Mouse (Mus musculus) G1E-ER4 (cell line): ENCODE measurements around the gene Zbtb8a. TPM values are rescaled to one million over a fixed set of nuclear protein-coding genes. Genes with fewer than 3 reads are reported as not detected.

Experiments used
- GATA1 ChIP-seq: IDR thresholded peaks from one replicate; pipeline ENCODE4 v1.8.0; 2012; ENCODE audit warnings: low read length, inconsistent platforms
- polyA plus RNA-seq: library from polyadenylated mRNA; stranded (reverse); fragments of >175 nt; gene quantifications from 2 replicates; pipeline ENCODE4 v1.2.3, GENCODE M21; 2012

The Zbtb8a gene
- polyA plus RNA-seq, 1 experiment, result 1.4 TPM

DNA sequence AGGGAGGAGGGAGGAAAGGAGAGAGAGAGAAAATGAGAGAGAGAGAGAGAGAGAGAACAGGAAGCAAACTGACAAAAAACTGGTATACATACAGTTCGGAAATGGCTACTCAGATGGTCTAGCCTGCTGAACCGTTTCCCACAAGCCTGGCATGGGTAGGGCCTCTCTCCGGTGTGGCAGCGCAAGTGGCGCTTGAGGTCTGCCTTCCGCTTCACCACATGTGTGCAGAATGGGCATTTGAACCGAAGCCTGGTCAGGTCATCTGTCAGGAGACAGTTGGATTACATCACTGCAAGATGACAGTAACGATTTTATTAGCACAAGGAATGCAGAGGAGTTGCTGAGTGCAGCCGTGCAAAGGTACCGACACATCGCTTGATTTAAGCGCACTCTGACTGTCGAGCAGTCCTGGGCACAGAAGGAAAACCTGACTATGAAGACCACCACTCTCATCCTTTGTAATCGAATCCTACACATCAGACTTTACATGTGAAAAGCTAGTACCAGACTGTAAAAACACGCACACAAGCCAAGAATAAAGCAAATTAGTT is 20.2 kb downstream of the Zbtb8a start:
- TF ChIP-seq GATA1, result no peak

DNA sequence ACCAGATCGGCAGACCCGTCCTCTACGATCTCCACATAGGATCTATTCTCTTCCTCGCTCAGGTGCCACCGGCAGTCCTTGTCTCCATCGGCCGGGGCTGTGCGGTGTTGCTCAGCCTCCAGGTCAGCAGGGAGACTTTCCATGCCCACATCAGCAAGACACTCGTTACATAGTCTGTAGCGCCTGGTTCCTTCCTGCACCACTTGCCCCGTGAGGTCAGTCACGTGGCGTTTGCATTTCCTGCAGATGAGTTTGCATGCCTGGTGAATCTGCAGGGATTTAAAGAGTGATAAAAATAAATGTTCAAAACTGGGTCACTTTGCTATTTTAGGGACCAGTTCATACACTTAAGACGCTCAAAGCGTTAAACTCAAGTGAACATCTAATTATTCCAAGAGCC is 23.7 kb downstream of the Zbtb8a start:
- TF ChIP-seq GATA1, result no peak

DNA sequence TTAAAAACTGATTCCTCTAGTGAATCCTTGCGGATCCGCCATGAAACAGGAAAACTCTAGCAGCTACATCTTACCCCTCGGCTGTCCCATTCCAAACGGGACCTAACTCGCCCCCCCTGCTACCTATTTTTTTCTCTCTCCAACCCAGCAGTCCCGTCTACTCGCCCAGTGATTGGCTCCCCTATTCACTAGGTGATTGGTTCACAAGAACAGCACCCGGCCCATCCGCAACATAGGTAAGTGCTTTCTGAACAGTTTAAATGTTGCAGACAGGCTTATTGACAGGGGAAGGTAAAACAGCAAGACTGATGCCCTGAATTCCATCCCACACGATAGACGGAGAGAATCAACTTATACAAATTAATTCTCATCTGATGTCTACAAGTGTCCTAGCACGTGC is 24.7 kb downstream of the Zbtb8a start:
- TF ChIP-seq GATA1, result no peak

DNA sequence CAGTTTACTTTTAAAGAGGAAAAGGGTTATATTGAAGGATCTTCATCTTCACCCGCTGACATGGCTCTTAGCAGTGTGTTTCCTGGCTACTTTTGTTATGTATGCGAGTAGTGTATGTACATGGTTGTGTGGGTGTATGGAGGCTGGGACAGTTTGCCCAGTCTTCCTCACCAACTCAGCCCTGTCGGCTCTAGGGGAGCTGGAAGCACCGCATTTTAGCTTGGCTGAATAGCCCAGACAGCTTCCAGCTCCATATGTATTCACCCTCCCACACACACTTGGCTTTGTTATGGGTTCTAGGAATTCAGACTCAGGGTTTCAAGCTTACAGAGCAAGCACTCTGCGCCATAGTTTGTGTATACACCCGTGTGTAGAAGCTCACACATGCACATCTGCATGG is 26.8 kb downstream of the Zbtb8a start:
- TF ChIP-seq GATA1, result no peak

DNA sequence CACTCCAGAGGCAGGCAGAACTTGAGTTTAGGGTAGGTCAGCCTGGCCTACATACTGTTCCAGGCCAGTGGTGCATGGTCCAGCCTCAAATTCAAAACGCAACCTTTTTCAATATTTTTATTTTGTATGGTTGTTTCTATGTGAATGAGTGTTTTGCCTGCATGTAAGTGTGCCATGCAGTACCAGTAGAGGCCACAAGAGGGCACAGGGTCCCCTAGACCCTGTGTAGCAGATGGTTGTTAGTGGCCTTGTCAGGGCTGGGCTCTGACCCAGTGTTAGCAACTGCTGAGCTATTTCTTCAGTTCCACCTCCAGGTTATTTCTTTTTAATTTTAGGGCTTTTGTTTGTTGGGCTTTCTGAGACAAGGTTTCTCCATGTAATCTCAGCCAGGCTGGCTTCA is 27.3 kb downstream of the Zbtb8a start:
- TF ChIP-seq GATA1, result no peak

DNA sequence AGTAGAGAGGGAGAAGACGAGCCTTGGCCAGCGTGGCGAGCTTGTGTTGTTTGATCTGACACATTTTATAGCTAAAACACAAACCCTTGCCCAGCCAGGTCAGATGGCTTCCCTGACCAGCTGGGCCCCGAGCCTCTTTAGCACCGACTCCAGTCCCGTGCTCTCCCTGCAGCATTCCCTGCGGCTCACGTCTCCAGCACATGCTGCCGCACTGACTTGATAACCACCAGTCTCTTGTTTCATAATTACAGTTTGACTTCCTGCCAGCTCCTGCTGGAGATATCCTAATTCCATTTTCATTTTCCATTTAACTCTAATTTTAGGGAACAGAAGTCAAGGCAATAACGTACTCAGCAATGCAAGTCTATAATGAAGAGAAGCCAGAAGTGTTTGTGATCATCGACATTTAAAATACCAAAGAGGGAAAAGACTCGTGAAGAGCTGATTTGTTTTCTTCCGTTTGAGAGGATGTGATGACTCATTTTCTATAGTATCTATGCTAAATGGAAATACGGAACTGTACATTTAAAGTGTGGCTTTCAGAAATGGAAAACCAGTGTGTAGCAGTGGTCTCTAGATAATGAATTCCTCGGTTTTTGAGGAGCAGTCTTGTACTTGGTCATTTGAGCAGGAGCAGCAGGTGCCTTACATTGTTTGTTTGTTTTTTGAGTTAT is 31.3 kb downstream of the Zbtb8a start:
- TF ChIP-seq GATA1, result no peak

DNA sequence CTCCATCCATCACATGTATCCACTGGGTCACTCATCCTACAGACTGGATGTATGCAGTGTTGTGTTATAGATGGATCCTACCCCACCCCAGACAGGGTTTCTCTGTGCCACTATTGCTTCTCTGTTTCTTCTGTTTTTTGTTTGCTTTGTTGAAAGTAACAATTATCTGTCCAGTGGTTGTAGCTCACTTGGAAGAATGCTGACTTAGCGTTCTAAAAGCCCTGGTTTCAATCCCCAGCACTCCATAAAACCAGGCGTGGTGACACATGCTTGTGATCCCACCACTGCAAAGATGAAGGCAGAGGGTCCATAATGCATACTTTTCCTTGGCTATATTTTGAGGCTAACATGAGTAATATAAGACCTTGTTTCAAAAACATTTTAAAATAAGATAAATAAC is 35.2 kb downstream of the Zbtb8a start:
- TF ChIP-seq GATA1, result no peak

DNA sequence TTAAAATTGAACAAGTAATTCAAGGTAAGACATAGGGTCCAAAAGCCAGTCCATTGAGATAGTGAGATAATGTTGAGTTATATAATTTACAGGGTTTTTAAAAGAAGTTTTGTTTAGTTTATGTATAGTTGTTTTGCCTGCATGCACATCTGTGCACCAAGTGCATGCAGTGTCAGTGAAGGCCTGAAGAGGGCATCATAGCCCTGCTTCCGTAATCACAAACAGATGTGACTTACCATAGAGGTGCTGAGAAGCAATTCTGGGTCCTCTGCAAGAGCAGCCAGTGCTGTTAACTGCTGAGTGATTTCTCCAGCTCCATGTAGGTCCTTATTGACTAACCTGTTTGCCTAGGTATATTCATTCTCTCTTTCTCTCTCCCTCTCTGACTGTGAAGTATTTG is 36.0 kb downstream of the Zbtb8a start:
- TF ChIP-seq GATA1, result no peak

DNA sequence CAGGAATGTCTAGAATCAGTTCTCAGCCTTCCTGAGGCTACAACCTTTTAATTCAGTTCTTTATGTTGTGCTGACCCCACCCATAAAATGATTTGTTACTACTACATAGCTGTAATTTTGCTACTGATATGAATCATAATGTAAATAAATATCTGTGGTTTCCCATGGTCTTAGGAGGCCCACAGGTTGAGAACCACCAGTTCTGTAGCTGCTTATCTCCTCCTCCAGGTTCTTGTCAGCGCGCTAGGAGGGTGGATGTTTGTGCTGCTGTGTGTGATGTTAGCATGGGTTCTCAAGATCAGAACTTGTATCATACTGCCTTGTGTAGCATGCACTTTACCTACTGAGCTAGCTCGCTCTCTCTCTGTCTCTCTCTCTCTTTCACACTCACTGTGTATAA is 38.2 kb downstream of the Zbtb8a start:
- no peak for TF ChIP-seq GATA1

DNA sequence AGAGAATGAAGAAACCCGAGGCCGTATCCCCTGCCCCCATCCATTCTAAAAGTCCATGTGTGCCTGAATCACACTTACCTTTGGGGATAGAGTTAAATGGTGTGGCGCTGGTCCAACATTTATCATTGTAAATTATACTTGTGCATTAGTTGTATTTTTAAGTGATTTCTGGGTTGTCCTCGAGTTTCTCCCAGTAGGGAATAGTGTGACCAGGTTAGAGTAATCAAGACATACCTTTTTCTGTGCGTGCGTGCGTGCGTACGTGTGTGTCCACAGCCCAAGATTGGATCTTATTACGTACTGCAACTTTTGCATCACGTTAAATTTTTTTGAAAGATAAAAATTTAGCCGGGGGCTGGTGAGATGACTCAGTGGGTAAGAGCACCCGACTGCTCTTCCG is 41.6 kb downstream of the Zbtb8a start:
- TF ChIP-seq GATA1, result no peak

DNA sequence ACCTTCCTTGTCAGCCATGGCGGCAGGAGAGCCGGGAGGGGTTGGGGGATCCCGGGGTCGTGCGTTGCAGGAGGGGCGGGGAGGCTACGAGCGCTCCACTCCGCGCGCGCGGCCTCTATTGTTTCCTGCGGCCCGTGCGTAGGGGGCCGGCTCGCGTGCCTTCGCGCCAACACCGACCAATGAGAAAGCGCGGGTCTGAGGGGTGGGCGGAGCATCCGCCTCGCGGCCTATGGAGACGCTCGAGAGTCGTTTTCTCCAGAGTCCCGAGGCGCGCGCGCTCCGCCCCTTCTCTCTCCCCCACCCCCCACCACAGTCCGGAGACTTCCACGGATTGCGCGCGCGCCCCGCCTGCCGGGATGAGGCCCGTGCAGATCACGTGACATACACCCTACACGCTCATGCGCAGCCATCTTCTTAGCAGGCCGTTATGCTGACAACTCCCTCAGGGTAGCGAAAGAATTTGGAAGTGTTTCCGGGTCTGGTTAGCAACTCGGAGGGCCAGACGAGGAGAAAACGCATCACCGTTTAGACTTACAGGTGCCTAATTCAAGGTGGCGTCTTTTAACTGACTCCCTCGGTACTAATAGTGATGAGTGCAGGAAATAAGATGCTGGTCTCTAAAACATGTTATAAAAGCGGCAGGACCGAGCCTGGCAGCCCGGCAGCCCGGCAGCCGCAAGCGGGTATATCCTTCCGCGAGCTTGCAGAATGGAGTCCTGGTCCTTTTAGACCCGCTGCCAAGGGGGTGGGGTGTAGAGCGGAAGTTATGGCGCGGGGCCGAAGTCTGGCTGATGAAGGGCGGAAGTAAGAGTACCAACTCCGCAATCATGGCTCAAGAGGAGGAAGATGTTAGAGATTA is 42.5 kb downstream of the Zbtb8a start, which contains the start of the genes Rbbp4 and Zbtb8os:
Rbbp4 (minus strand) TSS at position 155 of the 859 bp plus-strand sequence.
Zbtb8os (plus strand) TSS at position 480 of the 859 bp plus-strand sequence.
- TF ChIP-seq GATA1, result no peak

DNA sequence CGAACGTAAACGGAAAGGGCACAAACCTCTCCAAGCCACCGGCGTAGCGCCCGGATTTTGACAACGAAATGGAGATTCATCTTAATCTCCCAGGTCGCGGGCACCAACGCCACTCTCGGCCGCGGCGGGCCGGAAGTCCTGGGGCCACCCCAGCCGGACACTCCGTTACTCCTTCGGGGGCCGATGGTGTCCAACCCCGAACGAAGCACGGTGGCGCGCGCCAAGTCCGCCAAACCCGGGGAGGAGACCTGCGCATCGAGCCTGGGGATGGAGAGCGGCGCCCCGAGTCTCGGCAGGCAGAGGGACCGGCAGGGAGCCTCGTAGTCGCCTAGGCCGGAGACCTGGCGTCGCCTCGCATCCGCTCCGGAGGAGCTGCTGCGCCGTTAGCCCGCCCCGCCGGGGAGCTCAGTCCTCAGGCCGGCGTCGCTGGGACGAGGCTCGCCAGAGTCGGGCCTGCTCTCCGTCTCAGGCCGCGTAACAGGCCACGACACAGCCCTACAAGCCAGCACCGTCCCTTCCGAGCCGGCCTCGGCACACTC is 43.2 kb downstream of the Zbtb8a start:
- no peak for TF ChIP-seq GATA1

DNA sequence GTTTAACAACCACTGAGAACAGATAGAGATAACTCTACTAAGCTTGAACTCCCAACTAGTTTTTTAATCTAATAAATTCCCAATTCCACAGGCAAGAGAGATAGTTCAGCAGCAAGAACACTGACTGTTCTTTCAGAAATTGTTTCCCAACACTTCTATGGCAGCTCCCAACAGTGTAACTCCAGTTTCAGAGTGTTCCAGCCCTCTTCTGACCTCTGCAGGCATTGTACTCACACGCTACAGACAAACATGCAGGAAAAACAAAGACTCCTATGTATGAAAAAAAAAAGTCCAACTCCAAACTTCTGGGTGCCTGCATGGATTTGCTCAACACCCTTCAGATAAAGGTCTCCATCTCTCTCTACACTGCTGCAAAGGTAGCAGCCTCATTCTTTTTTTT is 45.1 kb downstream of the Zbtb8a start:
- TF ChIP-seq GATA1, result no peak

DNA sequence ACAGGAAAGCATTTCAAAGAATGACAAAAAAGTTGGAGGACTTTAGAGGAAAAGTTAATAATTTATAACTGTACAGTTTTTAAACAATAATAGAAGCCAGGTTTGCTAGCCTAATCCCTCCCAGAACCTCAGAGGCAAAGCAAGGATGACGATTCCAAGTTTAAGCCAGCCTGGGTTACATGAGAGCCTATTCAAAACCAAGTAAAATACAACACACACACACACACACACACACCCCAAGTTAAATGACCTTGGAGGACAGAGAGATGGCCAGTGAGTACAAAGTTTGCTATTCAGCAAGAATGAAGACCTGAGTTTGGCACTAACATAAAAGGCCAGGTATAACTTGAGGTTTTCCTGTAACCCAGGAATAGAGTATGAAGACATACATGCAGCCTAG is 51.7 kb downstream of the Zbtb8a start:
- no peak for TF ChIP-seq GATA1

DNA sequence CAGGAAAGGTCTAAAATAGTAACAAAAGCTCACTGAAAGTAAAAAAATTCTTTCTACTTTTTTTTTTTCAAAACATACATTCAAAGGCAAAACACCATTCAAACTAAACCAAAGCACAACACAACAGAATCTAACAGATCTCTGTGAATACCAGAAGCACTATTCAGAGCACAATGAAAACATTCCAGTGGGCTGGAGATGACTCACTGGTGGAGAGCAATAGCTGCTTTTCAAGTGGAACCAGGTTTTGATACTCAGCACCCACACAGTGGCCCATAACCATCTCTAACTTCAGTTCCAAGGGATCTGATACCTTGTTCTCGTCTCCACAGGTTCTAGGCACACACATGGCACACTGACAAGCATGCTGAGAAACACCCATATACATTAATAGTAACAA is 53.2 kb downstream of the Zbtb8a start:
- TF ChIP-seq GATA1, result no peak

DNA sequence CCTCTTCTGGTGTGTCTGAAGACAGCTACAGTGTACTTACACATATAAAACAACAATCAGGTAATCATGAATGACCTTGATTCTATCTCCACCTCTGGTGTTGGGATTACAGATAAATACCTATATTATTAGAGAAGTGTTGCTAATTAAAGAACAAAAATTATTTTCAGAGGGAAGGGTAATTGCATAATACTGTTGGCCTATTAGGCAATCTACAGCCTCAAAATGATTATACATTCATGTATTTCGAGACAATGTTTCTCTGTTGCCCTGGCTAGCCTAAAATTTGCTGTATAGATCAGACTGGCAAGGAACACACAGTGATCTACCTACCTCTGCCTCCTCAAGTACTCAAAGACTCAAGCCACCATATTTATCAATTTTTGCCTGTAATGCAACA is 54.4 kb downstream of the Zbtb8a start:
- no peak for TF ChIP-seq GATA1

DNA sequence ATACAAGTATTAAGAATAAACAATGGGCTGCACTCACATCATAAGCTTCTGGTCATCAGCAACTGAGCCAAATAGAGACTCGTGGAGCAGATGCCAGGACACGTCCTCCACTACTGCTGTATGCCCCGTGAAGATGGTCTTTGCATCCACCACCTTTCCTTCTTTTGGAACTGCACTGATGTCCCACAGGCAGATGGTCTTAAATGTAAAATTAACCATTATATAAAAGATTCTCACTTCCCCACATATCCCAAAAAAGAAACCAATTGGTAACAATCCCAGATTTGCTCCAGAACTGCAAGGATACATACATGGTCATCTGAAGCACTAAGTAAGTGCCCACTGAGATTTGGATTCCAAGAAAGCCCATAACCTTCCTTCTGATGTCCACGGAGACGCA is 55.9 kb downstream of the Zbtb8a start:
- TF ChIP-seq GATA1, result no peak
